Mouse (Mus musculus): ENCODE results near the gene Sytl4. TPM values are rescaled to one million over a fixed set of nuclear protein-coding genes. Genes with fewer than 3 reads are reported as not detected.
A peak's percentile ranks its signal among the peaks of the same experiment; 100 is the strongest.

Sytl4 gene
- 0.35 and 0.42 TPM in 2 replicates for polyA plus RNA-seq (2012; rRNA removed)

DNA sequence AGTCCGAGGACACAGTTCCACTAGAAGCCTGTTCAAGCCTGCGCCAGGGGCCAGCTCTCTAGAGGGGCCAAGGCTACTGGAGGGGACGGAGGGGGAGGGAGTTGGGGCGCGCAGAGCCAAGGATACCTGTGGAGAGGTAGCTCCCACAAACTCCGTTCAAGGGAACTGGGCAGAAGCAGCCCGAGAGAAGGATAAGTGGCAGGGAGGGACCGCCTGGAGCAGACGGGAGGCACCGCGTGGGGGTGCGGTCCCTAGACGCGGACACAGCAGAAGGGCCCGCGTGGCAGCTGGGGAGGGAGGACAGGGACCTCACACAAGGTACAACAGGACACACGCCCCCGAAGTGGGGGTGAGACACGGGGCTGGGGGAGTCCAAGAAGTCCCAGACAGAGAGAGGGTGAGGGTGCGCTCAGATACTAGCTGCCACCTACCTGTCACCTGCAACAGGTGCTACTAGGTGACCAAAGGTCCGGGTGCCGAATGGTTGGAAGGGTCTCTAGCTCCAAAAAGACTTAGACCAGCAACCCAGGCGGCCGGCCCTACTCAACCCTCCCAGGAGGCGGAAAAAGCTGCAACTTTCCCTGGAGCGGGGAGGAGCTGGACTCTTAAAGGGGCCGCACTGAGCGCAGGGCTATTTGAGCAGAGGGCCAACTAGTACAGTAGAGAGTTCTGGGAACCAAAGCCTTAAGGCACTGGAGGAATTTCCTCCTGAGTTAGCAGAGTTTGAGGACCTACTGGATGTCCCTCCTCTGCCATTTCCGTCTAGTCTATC lies at the start of gene Sytl4:
TSS of gene Sytl4 (minus strand) at position 582 of the 772 bp plus-strand sequence.
- H3K4me3 ChIP-seq (ENCODE audit: insufficient read depth, low read length): no peak within 1 kb of the TSS
- no peaks in the 10 kb centered on the region for H3K4me1 ChIP-seq (ENCODE audit: control insufficient read depth, insufficient read depth, low read length)
- TF ChIP-seq POLR2A (IDR thresholded peaks at IDR 0.05; ENCODE audit: extremely low read depth, insufficient read depth, low read length) (no peak), CTCF (IDR thresholded peaks at IDR 0.05; ENCODE audit: extremely low read depth, insufficient read depth, low read length) (no peak)
- no peak within 1 kb of the TSS for H3K27ac ChIP-seq (ENCODE audit: insufficient read depth, low read length)

DNA sequence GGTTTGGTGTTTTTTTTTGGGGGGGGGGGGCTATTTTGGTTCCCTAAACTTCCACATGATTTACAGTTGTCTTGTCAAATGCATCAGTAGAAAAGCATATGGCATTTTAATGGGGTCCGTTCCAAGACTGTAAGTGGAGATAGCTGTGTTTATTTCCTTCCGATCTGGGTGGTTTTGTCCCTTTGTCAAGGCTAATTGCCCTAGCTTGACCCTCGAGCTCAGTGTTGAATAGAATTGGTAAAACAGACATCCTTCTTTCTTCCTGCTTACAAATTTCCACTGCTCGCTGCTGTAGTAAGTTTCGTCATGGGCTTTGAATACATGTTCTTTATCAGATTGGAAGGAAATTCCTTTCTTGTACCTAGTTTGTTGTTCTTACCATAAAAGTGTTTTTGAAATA lies 39.1 kb upstream of the Sytl4 start:
- H3K4me1 ChIP-seq (ENCODE audit: control insufficient read depth, insufficient read depth, low read length): no peaks in the 10 kb centered on the region
- H3K27ac ChIP-seq (ENCODE audit: insufficient read depth, low read length): no peak overlapping the region
- TF ChIP-seq CTCF (IDR thresholded peaks at IDR 0.05; ENCODE audit: extremely low read depth, insufficient read depth, low read length) (no peak), POLR2A (IDR thresholded peaks at IDR 0.05; ENCODE audit: extremely low read depth, insufficient read depth, low read length) (no peak)
- no peak overlapping the region for H3K4me3 ChIP-seq (ENCODE audit: insufficient read depth, low read length)

DNA sequence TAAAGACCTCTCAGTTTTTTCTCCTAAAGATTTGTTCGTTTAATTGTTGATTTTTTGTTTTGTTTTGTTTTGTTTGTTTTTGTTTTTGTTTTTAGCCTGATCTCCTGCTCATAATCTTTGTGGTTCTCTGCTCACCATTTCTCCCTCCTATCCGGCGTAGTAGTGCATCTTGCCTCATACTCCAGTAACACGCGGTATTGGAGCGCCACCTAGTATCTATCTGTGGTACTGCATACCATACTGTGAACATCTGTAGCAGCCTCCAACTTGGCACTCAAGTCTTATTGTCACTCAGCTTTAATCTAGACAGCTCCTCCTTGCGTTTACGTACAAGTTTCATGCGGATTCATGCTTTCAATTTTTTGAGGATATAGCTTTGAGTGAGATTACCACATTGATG lies 37.4 kb upstream of the Sytl4 start:
- Histone ChIP-seq H3K4me1 (ENCODE audit: control insufficient read depth, insufficient read depth, low read length) (no peaks in the 10 kb centered on the region), H3K4me3 (ENCODE audit: insufficient read depth, low read length) (no peak overlapping the region), H3K27ac (ENCODE audit: insufficient read depth, low read length) (no peak overlapping the region)
- TF ChIP-seq CTCF (IDR thresholded peaks at IDR 0.05; ENCODE audit: extremely low read depth, insufficient read depth, low read length): peak; percentile 83
- TF ChIP-seq POLR2A (IDR thresholded peaks at IDR 0.05; ENCODE audit: extremely low read depth, insufficient read depth, low read length): no peak

DNA sequence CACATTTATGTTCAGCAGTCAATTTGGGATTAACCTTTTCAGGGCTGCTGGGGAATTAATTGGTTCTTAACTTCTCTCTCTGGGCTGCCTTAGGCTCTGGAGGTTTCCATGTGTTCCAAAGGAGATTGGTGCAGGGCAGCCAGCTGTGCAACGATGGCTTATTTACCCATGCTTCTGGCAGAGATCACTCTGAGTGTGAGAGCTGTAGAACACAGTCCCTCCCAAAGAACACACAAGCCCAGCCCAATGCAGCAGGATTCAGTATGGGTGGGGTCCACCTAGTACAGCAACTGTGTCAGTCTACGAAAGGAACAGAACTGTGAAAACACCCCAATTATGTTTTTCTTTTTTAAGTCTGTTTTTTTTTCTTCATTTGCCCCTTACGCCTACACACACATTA lies 14.3 kb upstream of the Sytl4 start:
- no peak for TF ChIP-seq CTCF (IDR thresholded peaks at IDR 0.05; ENCODE audit: extremely low read depth, insufficient read depth, low read length)
- no peak for TF ChIP-seq POLR2A (IDR thresholded peaks at IDR 0.05; ENCODE audit: extremely low read depth, insufficient read depth, low read length)
- H3K4me3 ChIP-seq (ENCODE audit: insufficient read depth, low read length): no peak overlapping the region
- no peaks in the 10 kb centered on the region for H3K4me1 ChIP-seq (ENCODE audit: control insufficient read depth, insufficient read depth, low read length)

DNA sequence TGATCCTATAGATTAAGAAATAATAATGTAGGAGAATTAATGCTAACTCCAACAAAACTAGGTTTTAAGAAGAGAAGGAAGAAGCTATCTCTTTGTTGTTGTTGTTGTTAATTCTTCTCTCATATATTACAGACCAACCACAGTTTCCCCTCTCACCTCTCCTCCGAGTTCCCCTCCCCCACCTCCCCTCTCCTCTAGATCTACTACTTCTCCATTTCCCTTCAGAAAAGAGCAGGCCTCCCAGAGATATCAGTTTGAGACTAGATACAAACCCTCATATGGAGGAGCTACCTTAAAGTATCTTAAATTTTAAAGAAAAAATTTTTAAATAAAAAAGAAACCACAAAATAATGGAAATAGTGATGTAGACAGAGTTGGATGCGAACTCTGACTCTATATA lies 17.0 kb downstream of the Sytl4 start:
- no peaks in the 10 kb centered on the region for H3K4me1 ChIP-seq (ENCODE audit: control insufficient read depth, insufficient read depth, low read length)
- H3K27ac ChIP-seq (ENCODE audit: insufficient read depth, low read length): no peak overlapping the region
- H3K4me3 ChIP-seq (ENCODE audit: insufficient read depth, low read length): no peak overlapping the region
- TF ChIP-seq CTCF (IDR thresholded peaks at IDR 0.05; ENCODE audit: extremely low read depth, insufficient read depth, low read length) (no peak), POLR2A (IDR thresholded peaks at IDR 0.05; ENCODE audit: extremely low read depth, insufficient read depth, low read length) (no peak)

More for the DNA sequence above, 14.3 kb upstream of the Sytl4 start:
- no peak overlapping the region for H3K27ac ChIP-seq (ENCODE audit: insufficient read depth, low read length)

DNA sequence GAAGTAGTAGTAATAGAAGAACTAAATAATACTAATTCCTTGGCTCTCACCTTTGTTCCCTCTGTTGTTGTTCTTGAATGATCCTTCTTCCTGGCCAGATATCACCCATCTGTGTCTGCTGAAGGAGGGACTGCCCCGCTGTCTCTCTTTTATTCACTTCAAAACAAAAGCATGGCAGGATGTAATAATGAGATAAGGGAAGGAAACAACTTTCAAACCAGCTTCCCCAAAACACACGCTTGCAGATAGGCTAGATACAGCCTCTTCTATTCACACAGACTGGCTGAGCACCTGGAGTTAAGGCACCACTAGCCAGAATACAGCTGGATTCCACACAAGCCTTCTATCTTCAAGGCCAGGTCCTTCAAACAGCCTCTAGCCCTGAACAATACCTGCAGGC lies 21.0 kb downstream of the Sytl4 start:
- Histone ChIP-seq H3K27ac (ENCODE audit: insufficient read depth, low read length) (no peak overlapping the region), H3K4me1 (ENCODE audit: control insufficient read depth, insufficient read depth, low read length) (no peaks in the 10 kb centered on the region), H3K4me3 (ENCODE audit: insufficient read depth, low read length) (no peak overlapping the region)
- TF ChIP-seq CTCF (IDR thresholded peaks at IDR 0.05; ENCODE audit: extremely low read depth, insufficient read depth, low read length): no peak
- TF ChIP-seq POLR2A (IDR thresholded peaks at IDR 0.05; ENCODE audit: extremely low read depth, insufficient read depth, low read length): no peak

DNA sequence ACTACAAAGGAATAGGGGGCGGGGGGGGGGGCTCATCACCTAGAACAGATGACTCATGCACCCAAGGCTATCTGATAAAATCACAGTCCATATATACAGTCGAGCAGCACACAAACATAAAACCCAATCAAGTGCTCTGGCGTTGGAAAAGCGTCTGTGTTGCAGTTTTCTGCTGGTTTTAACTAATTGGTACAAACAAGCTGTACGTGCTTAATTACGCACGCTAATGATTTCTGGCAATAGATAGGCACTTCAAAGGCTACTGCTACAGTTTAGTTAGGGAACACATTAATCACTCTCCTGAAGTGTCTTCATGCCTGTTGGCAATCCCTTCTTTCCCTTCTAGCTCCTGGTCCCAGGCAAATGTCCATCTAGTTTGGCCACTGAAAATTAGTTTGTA lies 27.0 kb downstream of the Sytl4 start:
- H3K27ac ChIP-seq (ENCODE audit: insufficient read depth, low read length): no peak overlapping the region
- TF ChIP-seq POLR2A (IDR thresholded peaks at IDR 0.05; ENCODE audit: extremely low read depth, insufficient read depth, low read length) (no peak), CTCF (IDR thresholded peaks at IDR 0.05; ENCODE audit: extremely low read depth, insufficient read depth, low read length) (no peak)
- H3K4me1 ChIP-seq (ENCODE audit: control insufficient read depth, insufficient read depth, low read length): no peaks in the 10 kb centered on the region
- H3K4me3 ChIP-seq (ENCODE audit: insufficient read depth, low read length): no peak overlapping the region

DNA sequence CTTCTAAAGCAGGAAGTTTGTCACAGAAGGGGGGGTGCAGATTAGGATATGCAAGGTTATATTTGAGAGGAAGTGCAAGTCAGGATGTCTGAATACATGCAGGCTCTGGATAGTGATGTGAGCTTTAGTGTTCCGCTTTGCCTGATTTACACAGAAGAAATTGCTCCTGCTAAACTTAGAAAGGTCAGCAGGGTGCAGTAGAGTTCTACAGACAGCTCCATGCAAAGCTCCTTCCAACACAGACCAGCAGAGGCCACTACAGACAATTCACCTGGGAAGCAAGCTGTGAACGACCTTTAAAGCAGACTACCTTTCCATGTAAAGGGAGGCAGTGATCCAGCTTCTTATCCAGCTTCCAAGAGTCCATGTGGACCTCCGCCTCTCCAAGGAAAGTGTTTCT lies 34.2 kb downstream of the Sytl4 start:
- H3K4me1 ChIP-seq (ENCODE audit: control insufficient read depth, insufficient read depth, low read length): no peaks in the 10 kb centered on the region
- H3K4me3 ChIP-seq (ENCODE audit: insufficient read depth, low read length): no peak overlapping the region
- H3K27ac ChIP-seq (ENCODE audit: insufficient read depth, low read length): no peak overlapping the region
- TF ChIP-seq CTCF (IDR thresholded peaks at IDR 0.05; ENCODE audit: extremely low read depth, insufficient read depth, low read length) (peak; percentile 87), POLR2A (IDR thresholded peaks at IDR 0.05; ENCODE audit: extremely low read depth, insufficient read depth, low read length) (no peak)

DNA sequence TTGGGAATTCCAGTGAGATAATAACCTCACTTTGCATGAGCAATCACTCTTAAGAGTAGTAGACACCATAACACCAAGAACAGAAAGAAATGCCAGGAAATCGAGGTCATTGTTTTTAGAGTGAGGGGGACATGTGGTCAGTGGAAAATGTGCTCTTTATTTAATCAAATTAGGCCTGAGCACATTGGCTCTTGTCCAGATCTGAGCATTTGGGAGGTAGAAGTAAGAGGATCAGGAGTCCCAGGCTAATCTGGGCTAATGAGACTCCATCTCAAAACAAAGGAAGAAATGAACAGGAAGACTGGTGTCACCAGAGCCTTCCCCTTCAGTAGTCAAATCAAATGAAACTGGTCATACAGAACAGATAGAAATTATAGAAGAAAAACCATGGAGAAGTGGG lies 42.1 kb downstream of the Sytl4 start:
- Histone ChIP-seq H3K4me3 (ENCODE audit: insufficient read depth, low read length) (no peak overlapping the region), H3K4me1 (ENCODE audit: control insufficient read depth, insufficient read depth, low read length) (no peaks in the 10 kb centered on the region), H3K27ac (ENCODE audit: insufficient read depth, low read length) (no peak overlapping the region)
- TF ChIP-seq POLR2A (IDR thresholded peaks at IDR 0.05; ENCODE audit: extremely low read depth, insufficient read depth, low read length): no peak
- no peak for TF ChIP-seq CTCF (IDR thresholded peaks at IDR 0.05; ENCODE audit: extremely low read depth, insufficient read depth, low read length)

DNA sequence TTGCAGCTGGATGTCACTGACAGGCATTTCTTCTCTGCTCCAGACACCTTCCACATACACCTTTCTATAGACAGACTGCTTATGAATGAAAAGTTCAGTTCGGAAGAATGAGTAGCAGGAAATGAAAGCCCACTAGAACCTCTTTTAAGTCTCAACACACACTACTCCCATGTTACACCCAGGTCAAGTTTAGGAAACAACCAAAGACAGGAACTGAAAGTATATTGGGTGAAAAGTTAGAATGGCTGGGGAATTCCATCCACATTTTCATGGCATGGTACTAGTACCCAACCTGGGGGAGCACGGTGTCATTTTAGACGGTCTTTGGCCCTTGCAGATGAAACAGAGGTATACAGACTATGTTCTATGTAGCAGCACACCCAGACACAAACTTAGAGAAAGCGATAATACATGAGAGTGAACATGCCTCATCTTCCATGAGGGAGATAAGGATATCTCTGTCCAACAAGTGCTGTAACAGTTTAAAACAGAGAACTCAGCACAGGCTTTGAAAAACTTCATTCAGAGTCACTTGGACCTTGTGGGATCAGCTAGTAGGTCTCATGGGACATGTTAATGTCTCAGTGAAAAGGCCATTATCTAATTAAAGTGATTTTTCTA lies 44.9 kb downstream of the Sytl4 start:
- H3K27ac ChIP-seq (ENCODE audit: insufficient read depth, low read length): no peak overlapping the region
- TF ChIP-seq CTCF (IDR thresholded peaks at IDR 0.05; ENCODE audit: extremely low read depth, insufficient read depth, low read length) (no peak), POLR2A (IDR thresholded peaks at IDR 0.05; ENCODE audit: extremely low read depth, insufficient read depth, low read length) (no peak)
- H3K4me1 ChIP-seq (ENCODE audit: control insufficient read depth, insufficient read depth, low read length): no peaks in the 10 kb centered on the region
- H3K4me3 ChIP-seq (ENCODE audit: insufficient read depth, low read length): no peak overlapping the region

All from cortical plate, adult 2 months (tissue).